Mouse (Mus musculus): ENCODE results near the gene Tbc1d2b.

Gene Tbc1d2b

DNA sequence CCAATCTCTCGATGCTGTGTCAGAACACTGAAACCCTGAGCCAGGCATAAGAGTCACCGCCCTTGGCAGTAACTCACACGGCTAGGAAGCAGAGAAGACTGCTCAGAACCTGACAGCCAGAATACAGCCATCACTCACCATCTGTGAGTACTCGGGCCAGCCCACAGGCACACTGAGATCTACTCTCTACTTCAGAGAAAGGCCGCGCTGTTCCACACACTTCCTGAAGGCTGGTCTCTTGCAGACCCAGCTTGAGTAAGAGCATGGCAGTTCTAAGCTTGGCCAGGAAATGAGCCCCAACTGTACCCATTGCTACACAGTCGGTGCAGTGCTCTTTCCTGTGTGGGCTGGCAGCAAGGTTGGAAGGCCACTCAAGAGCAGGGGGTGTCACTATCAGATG, 27.7 kb downstream of the Tbc1d2b start:
- DNase-seq (ENCODE audit: low read depth, low spot score) = no peak

DNA sequence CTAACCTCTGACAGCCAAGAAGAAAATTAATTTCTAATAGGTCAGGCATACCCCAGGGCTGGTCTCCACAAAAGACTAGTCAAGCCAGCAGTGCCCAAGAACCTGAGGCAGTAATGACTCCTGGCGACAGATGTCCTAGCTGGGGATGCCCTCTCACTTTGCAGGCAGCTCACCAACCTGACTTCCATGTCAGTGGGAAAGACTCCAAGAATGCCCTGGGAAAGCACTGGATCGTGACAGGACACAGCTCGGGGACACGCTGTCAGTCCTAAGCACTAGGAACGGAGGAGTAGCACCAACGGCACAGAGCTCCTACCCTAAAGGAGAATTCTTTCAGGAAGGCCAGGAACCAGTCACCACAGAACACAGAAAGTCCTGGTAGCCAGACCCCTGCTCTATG, 28.3 kb downstream of the Tbc1d2b start:
- no peak for DNase-seq (ENCODE audit: low read depth, low spot score)

DNA sequence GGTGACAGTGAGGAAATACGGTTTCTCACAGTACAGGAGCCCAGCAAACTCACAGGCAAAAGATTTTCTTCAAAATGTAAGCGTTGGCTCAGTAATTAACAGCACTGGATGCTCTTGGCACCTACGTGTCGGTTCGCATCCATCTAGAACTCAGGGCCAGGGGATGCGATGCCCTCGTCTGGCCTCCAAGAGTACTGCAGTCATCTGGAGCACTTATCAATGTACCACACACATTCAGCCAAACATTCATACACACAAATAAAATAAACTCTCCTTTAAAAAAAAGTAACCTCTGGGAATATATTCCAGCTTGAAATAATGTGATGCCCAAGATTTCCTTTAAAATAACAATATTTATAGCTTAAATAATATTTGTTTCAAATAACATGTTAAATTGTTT, 29.0 kb downstream of the Tbc1d2b start:
- no peak for DNase-seq (ENCODE audit: low read depth, low spot score)

DNA sequence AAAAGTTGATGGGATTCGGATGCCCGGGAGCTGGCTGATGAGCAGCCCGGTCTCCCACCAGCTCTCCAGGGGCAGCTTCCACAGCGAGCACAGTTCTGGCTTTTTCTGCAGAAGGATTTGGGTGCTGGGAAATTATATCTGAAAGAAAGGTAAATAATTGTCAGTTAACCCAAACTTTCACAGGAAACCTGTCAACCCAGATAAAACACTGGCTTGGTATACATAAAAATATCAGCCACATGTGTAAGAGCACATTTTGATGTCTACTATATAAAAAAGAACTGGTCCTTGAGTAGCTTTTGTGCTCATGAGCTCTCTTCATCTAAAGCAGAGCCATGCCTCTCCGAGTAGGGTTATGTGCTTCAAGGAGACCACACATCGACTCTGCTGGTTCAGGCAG, 29.6 kb downstream of the Tbc1d2b start:
- no peak for DNase-seq (ENCODE audit: low read depth, low spot score)

DNA sequence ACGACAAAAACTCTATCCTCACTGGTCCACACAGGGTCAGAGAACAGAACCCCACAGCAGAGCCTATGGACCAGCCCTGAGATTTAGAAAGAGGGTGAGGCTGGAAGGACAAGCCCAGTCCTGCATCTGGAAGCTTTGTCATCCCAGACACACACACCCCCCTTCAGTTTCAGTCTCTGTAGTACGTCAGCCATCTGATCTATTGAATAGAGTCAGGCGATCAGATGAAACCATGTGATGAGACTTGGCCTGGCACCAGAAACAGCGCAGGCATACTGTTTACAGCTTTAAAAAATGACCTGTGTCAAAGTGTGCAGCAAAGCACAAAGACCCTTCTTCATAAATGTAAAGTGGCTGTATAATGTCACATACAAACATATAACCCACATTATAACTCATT, 30.0 kb downstream of the Tbc1d2b start:
- no peak for DNase-seq (ENCODE audit: low read depth, low spot score)

DNA sequence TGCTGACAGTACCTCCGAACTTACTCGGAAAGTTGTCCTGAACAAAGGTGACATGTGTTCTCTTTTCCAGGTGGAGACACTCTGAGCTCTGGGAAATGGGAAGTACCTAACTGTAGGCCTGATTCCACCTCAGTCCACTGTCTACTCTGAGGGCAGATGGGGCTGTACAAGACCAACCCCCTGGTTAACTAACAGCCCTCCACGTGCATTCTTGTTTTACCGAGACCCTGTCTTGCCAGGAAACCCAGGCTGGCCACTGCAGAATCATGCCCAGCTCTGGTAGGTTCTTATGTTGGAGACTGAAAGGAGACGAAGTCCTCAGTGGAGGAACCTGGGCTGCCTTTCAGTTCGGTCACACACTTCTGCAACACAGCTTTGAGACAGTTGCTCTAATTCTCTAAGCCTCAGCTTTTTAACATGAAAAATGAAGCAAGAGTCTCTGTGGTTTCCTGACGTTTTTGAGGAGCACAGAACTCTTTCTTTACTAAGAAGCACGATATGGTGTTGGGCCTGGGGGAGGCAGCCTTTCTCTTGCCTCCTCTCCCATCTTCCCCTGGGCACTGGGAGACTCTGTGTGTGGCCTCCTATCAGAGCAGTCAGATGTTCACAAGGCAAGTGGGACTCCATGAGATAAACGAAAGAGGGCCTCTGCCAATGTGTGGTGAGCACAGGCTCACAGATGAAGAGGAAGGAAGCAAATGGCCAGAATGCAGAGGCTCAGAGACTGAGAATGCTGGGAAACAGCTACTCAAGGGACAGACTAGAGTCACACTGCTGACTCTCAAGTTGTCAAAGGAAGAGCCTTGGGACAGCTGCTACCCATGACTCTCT, 33.2 kb downstream of the Tbc1d2b start:
- no peak for DNase-seq (ENCODE audit: low read depth, low spot score)

DNA sequence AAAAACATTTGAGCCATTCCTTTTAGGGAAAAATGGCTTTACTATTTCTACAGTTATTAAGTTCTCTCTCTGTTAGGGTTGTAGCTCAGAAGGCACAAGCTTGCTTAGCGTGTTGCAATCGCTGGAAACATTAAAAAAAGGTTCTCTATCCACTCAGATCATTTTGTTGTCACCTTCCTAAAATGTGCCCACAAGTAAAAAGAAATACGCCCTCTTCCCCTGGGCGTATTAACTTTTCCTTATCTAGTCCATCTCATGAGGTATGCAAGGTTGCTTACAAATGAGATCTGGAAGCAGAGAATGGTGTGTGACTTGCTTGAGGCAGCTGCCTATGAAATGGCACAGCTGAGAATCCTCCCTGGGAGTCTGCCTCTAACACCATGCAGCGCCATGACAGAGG, 33.8 kb downstream of the Tbc1d2b start:
- DNase-seq (ENCODE audit: low read depth, low spot score) = no peak

DNA sequence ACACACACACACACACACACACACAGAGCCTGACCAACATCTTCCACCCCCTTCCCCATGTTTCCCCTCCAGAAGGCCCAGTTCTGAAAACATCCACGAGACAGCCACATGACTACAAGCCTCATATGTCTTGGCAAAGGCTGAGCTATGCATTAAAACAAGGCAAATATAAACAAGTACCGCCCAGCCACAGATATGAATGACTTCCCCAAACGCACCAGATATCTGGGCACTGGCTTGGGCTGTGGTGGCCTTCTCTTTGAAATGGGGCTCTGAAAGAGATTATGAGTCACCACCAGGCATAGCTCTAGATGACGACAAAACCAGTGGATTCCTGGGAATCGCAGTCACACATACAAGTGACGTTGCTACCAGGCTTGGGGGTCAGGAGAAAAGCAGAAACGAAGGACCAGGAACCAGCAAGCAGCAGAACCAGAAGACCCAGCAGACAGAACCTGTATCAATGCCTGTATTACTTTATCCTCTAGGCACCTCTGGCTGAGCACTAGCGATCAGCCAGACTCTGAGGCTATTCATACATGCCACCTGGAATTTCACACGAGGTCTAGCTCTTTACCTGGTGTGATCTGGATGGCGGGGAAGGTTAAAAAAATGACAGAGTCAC, 35.2 kb downstream of the Tbc1d2b start:
- DNase-seq (ENCODE audit: low read depth, low spot score) = no peak

DNA sequence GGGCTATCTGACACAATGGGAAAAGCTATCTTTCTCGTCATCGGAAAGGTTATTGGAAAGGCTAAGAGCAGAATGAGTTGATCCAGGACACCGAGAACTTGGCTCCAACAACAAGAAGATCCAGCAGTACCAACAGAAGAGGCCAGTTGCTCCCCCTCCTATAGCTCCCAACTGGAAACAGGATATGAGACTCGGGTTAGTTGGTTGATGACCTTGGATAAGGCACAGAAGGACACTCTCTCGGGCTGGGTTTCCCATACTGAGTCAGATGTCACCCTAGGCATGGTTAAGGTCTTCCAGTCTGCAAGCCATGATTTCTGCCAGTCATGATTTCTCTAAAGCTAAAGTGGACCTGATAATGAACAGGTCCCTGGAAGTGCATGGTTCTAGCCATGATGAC, 35.8 kb downstream of the Tbc1d2b start:
- no peak for DNase-seq (ENCODE audit: low read depth, low spot score)

DNA sequence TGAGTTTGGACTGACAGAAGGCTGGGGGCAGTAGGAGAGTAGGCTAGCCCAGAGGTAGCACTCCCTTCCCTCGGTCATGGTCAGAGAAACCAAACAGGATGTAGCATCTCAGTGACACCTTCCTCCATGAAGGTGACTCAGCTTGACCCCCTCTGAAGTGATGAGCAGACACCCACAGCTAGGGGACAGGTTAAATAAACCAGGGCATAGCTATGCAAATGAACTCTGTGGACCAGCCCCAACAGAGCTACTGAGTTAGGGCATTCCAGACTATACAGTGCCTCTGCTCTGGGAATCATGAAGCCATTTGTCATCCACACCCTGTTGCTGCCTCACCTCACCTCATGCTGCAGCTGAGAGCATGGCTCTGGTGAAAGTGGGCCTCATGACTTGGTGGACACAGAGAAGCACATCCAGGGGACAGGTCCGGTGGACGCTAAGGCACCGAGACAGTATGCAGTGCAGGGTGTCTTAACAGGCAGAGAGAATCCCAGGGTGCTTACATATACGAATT, 36.6 kb downstream of the Tbc1d2b start:
- DNase-seq (ENCODE audit: low read depth, low spot score) = no peak

DNA sequence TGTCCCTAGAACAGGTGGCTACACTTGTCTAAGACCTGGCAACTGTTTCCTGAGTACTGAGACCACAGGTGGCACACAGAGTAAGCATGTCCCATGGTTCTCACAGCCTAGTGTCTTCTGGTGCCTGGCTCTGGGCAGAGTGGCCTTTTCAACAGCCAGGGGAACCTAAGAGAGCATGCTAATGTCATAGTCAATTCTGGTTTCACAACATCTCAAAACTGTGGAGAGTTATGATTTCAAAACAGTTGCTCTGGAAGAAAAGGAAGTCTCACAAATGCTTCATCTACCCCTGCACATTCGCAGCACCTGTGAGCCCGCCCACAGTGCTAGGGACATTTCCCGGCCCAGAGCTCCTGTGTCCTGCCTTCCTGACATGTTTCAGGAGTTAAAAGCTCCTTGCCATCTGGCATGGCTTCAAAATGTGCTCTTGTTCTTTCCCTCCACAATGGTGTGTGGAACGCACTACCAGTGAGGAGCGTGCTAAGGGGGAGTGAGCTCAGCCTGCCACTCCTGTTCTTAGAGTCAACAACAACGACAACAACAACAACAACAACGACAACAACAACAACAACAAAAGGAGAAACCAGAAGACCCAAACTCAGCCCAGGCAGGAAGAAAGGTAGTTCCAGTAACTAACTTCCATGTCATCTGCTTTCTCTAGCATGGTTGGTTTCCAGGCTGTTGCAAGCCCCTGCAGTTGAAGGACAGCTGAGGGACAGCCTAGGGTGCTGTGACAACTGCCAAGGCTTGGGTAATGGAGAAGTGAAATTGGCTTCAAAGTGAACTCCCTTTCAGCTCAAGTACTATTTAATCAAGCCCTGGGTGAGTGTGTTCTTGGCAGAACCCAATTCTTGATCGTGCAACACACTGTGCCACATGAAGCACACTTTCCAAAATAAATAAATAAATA, 37.6 kb downstream of the Tbc1d2b start:
- DNase-seq (ENCODE audit: low read depth, low spot score) = no peak

DNA sequence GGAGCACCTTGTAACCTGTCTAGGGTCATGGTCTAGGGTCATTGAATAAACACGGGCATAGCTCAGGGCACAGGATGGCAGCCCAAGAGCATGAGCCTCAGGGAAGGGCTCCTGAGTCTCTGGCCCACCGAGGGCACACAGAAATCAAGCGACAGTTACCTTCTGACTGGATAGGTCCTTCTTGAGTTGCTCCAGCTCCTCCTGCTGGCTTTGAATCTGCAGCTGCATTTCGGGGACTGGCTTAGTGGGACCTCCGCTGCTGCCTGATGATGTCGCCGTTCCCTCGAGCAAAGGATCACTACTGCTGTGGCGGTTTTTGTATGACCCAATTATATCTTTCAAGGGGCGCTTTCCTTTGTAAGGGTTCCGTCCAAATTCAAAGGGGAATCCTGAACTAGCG, 43.4 kb downstream of the Tbc1d2b start:
- no peak for DNase-seq (ENCODE audit: low read depth, low spot score)

DNA sequence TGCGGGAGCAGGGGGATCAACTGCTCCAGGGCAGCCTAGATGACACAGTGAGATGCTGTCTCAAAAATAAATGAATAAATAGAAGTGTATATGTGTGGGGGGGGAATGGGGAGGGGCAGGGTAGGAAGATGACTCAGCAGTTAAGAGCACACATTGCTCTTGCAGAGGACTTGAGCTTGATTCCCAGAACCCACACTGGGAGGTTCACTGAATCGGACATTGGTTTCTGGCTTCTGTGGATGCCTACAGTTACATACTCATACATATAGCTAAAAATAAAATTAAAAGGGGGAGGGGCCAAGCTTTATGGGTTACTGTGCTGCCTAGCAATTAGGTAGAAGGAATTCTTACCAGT, 43.9 kb downstream of the Tbc1d2b start:
- DNase-seq (ENCODE audit: low read depth, low spot score) = no peak

DNA sequence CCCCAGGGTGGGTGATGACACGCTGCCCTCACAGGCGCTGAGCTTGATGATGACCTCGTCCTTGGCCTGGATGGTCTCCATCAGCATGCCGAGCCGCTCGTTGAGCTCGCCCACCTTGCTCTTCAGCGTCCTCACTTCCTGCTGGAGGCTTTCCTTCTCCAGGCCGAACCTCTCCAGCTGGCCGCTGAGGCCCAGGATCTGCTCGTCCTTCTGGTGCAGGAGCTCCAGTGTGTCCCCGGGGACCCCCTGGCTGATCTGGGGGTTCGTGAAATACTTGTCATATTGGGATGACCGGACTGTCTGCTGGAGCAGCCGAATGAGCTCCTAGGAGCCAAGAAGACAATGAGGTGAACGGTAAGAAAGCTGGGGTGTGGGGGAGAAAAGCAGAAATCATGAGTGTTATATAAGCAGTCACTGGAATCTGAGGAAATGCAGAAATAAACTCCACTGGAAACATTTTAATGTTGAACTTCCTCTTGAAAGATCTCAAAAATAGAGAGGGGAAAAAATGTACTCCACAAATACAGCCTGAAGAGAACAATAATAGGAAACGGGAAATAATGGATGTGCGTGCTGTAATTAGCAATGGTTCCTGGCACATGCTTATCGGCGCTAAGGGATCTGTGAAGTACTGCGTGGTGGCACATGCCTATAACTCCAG, 44.4 kb downstream of the Tbc1d2b start:
- DNase-seq (ENCODE audit: low read depth, low spot score) = no peak

DNA sequence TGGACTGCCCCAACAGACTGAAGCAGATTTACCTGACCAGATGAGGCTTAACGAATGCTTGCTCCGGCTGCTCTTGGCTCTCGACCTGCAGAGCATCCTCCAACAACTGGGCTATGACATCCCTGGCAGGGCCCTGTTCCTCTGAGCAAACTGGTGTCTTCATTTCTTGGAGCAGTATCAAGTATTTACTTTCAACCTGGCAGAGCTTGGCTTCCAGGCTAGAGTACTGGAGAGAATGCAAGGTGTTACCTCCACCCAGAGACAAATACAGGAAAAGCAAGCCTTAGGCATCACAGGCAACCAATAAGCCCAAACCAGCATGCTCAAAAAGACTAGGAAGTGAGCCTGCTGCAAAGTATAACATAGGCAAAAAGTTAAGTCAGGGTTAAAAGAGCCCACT, 48.3 kb downstream of the Tbc1d2b start:
- DNase-seq (ENCODE audit: low read depth, low spot score) = no peak

DNA sequence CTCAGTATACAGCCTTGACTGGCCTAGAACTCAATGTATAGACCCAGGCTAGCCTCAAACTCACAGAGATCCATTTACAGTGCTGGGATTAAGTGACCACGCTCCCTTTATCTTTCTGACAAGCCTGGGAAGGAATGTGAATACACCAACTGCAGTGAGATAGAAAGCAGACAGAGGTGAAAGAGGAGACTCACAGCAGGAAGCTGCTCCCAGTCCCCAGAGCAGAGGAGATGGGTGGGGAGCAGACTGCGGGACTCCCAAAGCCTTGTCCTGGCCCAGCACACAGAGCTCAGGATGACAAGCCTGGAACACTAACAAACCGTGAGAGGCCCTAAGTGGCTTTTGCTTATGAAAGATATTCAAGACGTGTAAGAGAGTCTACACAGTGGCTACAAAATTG, 53.1 kb downstream of the Tbc1d2b start:
- DNase-seq (ENCODE audit: low read depth, low spot score) = no peak

DNA sequence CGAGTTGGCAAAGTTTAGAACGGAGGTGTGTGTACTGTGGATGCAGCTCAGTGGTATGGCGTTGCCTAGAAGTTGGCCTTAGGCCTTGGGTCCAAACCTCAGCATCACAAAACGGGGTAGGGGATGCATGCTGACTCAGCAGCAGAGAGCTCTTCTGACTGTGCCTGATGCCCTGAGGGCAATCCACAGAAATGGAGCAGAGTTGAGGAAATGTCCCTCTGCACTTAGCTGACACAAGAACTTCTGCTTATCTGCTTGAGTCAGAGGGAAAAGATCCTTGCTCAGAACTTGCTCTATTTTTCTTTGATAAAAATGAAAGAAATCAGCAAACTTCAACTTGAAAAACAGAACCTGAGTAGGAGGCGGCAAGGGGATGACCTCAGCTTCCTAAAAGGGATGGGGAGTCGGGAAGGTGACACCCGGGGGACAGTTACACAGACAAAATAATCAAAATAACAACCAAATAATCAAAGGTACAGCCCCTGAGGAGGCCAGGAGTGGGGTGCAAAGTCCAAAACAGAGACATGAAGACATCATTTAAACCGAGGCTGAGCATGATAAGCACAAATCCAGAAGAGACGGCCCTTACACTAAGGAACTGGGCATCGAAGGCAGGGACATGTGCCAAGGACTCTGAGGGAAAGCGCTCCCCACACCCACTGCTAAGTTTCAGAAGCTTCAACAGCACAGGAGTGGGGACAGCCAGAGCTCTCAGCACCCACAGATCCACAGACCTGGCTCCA, 54.2 kb downstream of the Tbc1d2b start:
- no peak for DNase-seq (ENCODE audit: low read depth, low spot score)

DNA sequence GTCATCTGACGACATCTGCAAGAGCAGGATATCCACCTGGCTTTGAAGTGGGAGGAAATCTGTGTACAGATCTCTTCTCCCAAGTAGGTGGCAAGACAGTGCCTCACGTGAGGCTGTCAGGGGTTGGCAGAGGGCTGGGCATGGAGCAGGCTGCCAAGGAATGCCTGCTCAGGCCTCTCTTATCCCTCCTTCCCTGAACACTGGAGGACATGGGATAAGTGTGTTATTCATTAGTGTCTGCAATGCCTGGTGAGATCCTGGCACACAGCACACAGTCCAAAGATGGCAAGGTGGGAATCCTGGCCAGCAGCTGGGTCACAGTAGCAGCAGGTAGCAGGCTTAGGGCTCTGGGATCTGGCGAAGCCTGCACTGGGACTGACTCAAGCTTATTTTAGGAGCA, 57.5 kb downstream of the Tbc1d2b start:
- DNase-seq (ENCODE audit: low read depth, low spot score) = no peak

DNA sequence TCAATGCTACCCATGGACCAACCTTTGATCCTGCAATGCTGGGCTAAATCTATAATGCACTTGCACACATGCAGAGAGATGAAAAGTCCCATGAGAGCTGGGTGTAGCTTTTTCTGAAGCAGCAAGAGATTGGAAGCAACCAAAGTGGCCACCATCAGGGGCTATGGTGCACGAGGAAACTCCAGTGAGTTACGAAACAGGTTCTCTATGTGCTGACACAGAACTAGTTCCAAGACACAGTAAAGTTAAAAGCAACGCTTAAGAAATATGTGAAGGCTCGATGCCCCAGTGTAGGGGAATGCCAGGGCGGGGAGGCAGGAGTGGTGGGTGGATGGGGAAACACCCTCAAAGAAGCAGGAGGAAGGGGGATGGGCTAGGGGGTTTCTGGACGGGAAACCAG, 61.9 kb downstream of the Tbc1d2b start:
- DNase-seq (ENCODE audit: low read depth, low spot score) = no peak

DNA sequence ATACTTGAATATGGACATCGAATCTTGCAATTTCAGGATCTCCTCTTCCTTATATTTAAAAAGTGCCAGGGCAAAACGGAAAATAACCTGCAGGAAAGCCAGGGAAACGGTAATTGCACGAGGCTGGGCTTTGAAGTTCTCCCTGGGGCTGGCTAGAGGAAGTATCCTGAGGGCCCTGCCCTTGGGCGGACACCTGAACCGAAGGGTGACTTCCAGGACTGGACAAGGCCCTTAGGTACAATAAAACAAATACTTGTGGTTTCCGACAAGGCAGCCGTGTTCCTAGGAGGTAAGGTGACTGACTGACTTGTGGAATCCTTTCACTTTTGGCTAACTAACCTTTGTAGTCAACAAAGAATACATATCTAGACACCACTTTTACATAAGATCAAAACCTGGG, 62.8 kb downstream of the Tbc1d2b start:
- no peak for DNase-seq (ENCODE audit: low read depth, low spot score)

DNA sequence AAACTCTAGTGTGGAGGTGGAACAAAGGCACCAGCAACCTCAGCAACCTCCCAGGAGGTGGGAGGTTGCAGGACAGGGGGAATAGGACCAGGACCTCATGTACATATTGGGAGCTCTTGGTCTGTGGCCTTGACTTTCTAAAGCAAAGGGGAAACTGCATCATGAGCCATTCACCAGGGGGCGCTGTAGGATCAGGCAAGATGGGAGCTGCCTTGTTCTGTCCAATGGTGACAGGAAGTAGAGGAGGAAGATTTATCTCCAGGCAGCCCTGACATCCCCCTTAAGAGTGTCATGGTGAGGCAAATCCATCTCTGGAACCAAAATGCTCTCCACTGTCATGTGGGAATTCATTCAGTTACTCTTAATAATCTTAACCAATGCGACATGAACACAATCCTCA, 64.1 kb downstream of the Tbc1d2b start:
- DNase-seq (ENCODE audit: low read depth, low spot score) = peak; percentile 53

Measured in retina, adult 2 months (tissue).